Mouse (Mus musculus) MEL-GATA-1-ER (cell line): ENCODE results near the gene Hhat.
A peak's percentile ranks its signal among the peaks of the same experiment; 100 is the strongest.

ENCODE experiments used
- DNase-seq: peaks from one replicate; pipeline ENCODE4 v3.0.0-alpha.2; 2012; ENCODE audit warnings: low read depth; ENCODE audit errors: extremely low read depth

Gene Hhat

DNA sequence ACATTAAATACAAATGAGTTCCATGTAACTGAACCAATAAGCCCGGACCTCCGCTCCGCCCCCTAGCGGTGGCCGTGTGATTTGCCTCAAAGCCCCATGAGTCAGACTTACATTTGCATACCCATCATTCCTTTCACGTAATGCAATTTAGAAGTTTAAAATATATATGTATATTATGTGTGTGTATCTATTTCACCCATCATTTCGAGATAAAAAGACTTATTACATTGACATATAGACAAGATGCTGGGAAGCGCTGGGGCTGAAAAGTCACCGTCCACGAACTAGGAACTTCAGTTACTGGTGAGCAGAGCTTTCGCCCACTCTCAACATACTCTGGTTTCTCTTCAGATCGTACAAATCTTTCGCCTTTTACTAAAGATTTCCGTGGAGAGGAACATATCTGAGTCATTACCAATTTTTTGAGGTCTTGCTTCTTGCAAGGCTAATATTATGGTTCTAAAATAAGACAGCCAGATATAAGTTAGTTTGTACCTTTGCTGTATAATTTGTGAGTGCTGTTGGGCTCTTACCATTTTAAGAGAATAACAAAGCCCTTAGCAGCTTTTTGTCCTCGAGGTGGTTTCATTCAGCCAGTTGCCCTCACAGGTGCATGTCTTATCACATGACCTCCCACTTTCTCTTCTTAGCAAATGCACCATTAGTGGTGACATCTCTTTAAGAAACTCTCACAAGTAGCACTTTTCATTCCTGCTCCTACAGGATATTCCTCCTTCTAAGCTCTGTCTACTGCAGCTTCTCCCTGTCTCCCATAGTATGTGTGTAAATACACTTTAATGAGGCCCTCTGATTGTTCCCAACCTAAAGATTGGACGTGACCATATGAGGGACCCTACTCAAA, 25.6 kb downstream of the Hhat start:
- DNase-seq = peak; percentile 99

GRCm38 (mm10) chr1:192744880-192745239, 26.2 kb downstream of the Hhat start:
- no peak for DNase-seq

GRCm38 (mm10) chr1:192742394-192743251, 28.4 kb downstream of the Hhat start:
- DNase-seq = no peak

DNA sequence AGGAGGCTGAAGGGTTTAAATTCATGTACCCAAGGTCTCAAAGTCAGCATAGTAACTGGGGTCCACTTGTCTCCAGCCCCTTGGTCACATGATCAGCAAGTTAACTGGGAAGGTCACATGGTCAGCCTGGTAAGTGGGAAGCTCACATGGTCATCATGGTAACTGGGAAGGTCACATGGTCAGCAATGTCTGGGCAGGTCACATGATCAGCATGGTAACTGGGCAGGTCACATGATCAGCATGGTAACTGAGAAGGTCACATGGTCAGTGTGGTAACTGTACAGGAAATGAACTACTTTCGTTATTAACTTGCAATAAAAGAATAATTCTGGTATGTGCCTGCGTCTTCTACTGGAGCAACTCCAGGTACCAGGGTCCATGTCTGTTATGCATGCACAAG, 29.1 kb downstream of the Hhat start:
- DNase-seq = no peak

DNA sequence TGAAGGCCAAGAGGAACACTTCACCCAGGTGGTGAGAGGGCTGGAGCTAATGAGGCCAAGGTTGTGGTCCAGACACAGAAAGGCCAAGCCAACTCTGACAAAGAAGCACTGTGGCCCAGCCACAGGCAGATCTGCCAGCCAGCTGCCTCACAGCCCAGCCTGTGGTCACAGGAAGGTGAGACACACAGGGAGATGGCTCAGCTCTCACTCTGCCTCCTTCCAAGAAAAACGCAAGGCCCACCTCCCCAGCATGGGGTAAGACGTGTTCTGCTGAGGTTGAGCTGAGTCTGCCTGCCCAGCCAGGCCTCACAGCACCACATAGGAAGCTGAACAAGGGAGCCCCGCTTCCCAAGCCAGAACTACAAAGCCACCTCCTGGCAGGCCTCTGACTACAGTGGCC, 34.5 kb downstream of the Hhat start:
- no peak for DNase-seq

DNA sequence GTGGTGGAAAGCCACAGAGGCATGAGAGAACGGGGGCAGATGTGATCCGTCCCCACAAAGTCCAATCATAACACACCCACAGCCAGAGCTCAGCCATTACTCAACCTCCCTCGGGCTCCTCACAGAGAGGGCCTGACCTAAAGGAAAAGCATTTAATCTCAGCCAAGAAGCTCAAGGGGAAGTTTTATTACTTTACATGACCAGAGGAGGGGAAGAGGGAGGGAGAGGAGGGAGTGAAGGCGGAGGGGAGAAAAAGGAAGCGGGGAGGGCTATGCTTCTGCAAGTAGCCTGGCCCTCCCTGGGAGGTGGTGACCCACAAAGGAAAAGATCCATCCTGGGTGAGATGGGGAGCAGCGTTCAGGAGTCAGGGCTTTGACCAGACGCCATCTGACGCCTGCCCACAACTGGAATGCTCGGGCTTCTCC, 35.0 kb downstream of the Hhat start:
- DNase-seq = no peak

DNA sequence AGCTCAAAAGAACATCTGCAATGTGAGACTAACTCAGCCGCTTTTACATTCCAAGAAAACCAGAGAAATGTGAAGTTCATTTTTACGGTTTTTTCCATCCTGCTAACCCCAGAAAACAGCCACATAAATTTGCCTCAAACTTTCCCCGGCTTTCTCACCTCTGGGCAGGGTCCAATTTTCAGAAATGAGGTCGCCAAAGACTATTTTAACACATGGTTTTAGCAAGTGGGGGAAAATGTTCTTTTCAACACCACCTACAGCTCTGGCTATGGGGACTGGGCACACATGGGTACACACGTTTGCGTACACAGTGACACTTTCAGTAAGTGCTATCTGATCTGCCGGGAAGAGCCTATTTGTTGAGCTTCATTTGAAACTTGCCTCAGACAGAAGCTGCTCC, 40.5 kb downstream of the Hhat start:
- DNase-seq = no peak

DNA sequence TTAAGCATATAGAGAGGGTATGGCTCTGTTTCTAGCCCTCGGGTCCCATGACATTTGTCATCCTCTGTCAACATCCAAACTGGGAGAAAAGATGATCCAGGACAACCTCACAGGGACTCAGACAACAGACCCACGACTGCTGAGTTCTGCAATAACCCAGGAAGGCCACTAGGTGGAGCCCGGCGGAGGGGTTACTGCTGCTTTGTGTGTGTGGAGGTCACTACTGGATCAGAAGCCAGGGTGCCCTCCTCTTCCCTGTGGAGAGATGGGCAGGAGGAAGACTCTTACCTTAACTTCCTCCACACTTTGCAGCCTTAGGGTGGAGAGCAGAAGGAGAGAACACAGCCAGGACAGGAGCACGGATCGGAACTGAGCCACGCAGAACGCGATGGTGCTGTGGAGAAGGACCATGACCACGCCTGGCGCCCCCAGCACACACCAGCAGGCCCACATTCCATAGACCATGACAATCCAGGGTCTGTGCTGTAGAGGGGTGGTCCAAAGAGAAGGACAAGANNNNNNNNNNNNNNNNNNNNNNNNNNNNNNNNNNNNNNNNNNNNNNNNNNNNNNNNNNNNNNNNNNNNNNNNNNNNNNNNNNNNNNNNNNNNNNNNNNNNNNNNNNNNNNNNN, 43.9 kb downstream of the Hhat start:
- DNase-seq = no peak

DNA sequence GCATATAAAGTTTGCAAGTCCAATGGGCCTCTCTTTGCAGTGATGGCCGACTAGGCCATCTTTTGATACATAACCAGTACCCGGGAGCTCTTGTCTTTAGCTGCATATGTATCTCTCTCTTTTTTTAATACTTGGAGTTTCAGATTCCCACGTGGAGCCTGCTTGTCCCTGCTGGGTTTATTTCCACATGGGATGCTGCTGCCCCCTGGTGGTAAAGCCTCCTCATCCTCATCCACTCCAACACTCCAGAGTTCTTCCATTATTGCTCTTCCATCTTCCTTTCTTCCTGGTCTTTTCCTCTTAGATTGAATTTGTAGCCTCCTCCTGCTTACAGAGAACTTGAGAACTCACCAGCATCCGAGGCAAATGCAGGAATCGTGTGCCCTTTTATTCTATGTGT, 48.9 kb downstream of the Hhat start:
- no peak for DNase-seq

- DNase-seq = no peak
Observed at GRCm38 (mm10) chr1:192720156-192720555, 50.9 kb downstream of the Hhat start.

- DNase-seq = no peak
Observed at GRCm38 (mm10) chr1:192711779-192712348, 59.2 kb downstream of the Hhat start.

DNA sequence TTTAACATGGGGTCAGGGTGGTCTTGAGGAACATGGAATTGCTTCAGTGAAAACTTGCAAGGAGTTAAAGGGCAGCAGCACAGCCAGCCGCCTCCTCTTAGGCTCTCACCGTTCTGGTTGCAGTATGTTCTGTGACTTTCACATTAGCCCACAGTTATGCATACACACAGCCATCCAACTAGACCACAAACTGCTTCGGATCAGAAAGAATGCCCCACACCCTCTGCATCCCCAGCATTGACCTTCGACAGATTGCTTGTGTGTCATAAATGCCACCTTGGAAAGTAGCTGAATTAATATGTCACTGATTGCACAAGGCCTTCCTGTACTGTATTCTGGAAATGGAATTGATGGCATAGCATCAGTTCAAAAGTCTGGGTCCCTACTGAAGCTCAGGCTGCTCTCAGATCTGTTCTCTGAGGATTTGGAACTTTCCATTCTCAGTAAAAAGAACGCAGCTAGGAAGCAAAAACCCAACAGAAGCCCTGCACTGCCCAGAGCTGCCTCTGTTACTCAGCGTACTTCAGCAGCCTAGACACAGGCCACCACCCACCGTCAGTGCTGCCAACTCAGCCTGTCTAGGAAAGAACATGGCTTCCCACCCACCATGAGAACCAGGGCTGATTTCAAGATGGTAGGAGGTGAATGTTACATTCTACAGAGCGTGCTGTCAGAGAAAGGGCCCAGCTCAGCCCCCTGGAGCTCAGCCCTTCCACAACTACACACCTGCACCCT, 70.5 kb downstream of the Hhat start:
- no peak for DNase-seq

GRCm38 (mm10) chr1:192699101-192699500, 71.9 kb downstream of the Hhat start:
- no peak for DNase-seq

DNA sequence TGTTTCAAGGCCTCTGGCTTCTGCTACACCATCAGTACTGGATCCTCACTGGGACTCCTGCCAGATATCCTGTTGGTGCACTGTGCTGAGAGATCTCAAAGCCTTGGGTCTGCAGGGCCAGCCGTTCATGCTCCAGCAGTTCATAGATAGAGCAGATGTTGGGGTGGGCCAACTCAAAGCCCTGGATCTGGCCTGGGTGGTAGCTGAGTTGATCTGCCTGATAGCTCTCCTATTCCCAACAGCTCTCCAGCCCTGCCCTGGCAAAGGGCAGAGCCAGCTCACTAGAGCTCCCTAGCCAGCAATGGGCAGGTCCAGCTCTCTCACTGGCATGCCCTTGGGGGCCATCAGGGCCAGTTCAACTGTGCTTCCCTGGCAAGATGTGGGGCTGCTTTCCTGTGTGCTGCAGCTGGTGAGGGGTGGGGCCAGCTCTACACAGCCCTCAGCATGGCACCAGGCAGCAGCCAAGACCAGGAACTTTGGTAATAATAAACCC, 74.6 kb downstream of the Hhat start:
- DNase-seq = no peak

DNA sequence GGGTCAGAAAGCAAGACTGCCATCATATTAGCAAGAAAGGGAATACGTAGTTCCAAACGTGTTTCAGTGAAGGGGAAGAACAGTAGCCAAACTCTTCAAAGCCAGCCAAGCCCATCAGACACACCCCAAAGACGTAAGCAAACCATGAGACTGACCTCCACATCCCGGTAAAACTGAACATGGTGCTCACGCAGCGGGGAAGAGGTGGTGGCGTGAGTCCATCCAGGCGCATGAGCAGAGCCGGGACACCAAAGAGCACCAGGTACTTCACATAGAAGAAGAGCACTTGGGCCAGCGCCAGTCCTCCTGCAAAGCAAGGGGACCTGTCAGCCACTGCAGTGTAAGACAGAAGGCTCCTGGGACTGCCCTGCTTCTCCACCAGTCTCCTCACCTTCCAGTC, 77.4 kb downstream of the Hhat start:
- DNase-seq = no peak

DNA sequence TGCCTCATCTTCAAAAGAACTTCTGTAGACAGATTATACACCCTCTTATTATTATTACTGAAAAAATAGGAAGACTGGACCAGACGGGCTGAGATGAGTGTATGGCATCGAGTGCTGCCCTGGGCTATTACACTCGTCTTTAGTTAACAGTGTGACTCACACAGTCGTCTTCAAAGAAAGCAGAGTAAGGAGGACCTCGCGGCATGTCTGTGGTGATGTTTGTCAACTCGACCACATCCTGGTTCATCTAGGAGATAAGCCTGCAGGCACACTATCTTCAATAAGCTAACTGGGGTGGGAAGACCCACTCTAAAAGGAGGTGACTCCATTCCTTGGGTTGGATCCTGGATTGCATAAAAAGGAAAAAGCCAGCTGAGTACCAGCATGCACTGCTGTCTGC, 78.0 kb downstream of the Hhat start:
- no peak for DNase-seq

GRCm38 (mm10) chr1:192682219-192682951, 88.6 kb downstream of the Hhat start:
- DNase-seq = no peak

DNA sequence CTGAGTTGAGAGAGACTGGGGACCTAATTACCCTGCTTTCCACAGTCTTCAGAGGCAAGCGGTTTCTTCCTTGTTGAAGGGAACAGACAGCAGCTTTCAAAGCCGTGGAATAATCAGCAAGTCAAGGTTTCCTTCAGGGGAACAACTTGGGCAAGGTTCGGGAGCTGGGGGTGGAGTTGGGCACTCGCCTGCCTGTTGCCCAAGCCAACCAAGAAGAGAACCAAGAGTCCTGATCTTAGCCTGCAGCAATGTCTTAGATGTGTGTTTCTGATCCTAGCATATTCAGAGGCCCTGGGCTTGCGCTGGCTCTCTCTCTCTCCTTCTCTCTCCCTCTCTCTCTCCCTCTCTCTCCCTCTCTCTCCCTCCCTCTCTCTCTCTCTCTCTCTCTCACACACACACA, 93.8 kb downstream of the Hhat start:
- DNase-seq = no peak

GRCm38 (mm10) chr1:192663608-192664007, 107.4 kb downstream of the Hhat start:
- no peak for DNase-seq

DNA sequence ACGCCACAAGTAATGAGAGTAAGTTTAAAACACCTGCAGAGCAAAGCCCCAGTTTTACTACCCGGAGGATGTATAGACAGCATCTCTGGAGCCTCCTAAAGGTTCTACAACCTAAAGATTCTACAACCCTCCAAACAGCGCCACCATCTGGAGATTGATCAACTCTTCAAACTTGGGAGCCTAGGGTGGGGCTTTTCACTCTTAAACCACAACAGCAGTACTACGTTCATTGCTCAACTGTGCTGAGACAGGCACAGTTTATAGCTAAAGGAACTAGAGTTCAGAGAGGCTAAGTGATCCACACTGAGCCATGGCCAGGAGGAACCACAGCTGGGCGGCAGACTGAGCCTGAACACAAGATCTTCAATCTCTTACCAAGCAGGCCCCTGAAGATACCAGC, 107.9 kb downstream of the Hhat start:
- DNase-seq = peak; percentile 55
